Mouse (Mus musculus) MEL (cell line): ENCODE results near the gene Prr12. TPM values are rescaled to one million over a fixed set of nuclear protein-coding genes. Genes with fewer than 3 reads are reported as not detected.
"Not testable (repeated sequence)": the region's sequence is repeated elsewhere in the genome, so short reads cannot be mapped to it uniquely, and the experiment has no call there.

Experiments used
- DNase-seq: peaks from one replicate; pipeline ENCODE4 v3.0.0; 2011; ENCODE audit warnings: low read depth, low spot score
- H3K27ac ChIP-seq: 2 replicates; pipeline ENCODE4 v1.5.1; 2012; ENCODE audit warnings: low read depth, mild to moderate bottlenecking, control low read depth, low read length, moderate library complexity; ENCODE audit not compliant: control insufficient read depth
- H3K27me3 ChIP-seq, 2 experiments: fragments of 150-350 bp in 1 of 2; sonication (generic) in 1 of 2; 2 replicates each; pipeline ENCODE4 v1.6.1; 2012; ENCODE audit warnings: low read length in 2 of 2, mild to moderate bottlenecking in 2 of 2, improper control_type of control experiment in 1 of 2, moderate library complexity in 1 of 2; ENCODE audit not compliant: insufficient read depth in 2 of 2, control insufficient read depth in 1 of 2
- H3K36me3 ChIP-seq, 2 experiments: 2 replicates each; pipeline ENCODE4 v1.6.1; 2012 to 2014; ENCODE audit warnings: low read length in 2 of 2, improper control_type of control experiment in 1 of 2, inconsistent platforms in 1 of 2, mild to moderate bottlenecking in 1 of 2; ENCODE audit not compliant: insufficient read depth in 2 of 2, control insufficient read depth in 1 of 2
- H3K4me1 ChIP-seq, 2 experiments: fragments of 150-350 bp in 1 of 2; sonication (generic) in 1 of 2; 2 replicates each; pipeline ENCODE4 v1.6.1; 2012; ENCODE audit warnings: low read length in 2 of 2, improper control_type of control experiment in 1 of 2, mild to moderate bottlenecking in 1 of 2; ENCODE audit not compliant: insufficient read depth in 2 of 2, control insufficient read depth in 1 of 2
- H3K4me3 ChIP-seq, 2 experiments: fragments of 150-350 bp in 1 of 2; sonication (generic) in 1 of 2; 2 replicates each; pipeline ENCODE4 v1.5.1; 2012; ENCODE audit warnings: low read depth in 2 of 2, low read length in 2 of 2, mild to moderate bottlenecking in 2 of 2, moderate library complexity in 2 of 2, control low read depth in 1 of 2, improper control_type of control experiment in 1 of 2; ENCODE audit not compliant: control insufficient read depth in 1 of 2, insufficient read depth in 1 of 2
- H3K79me2 ChIP-seq: 2 replicates; pipeline ENCODE4 v1.6.1; 2012; ENCODE audit warnings: mild to moderate bottlenecking, low read length, moderate library complexity; ENCODE audit not compliant: control insufficient read depth, poor library complexity, insufficient read depth
- H3K9ac ChIP-seq: 2 replicates; pipeline ENCODE4 v1.6.1; 2012; ENCODE audit warnings: low read depth, mild to moderate bottlenecking, control low read depth, low read length, moderate library complexity; ENCODE audit not compliant: control insufficient read depth, poor library complexity, severe bottlenecking
- H3K9me3 ChIP-seq: fragments of 150-350 bp; sonication (generic); replicated peaks from 2 replicates; pipeline ENCODE4 v1.6.1; 2012; ENCODE audit warnings: mild to moderate bottlenecking, low read length, improper control_type of control experiment, moderate library complexity; ENCODE audit not compliant: insufficient read depth
- CHD2 ChIP-seq: IDR thresholded peaks from 2 replicates; pipeline ENCODE4 v1.6.1; 2011; ENCODE audit warnings: low read length, improper control_type of control experiment
- GATA1 ChIP-seq: IDR thresholded peaks from 2 replicates; pipeline ENCODE4 v1.6.1; 2011; ENCODE audit warnings: low read depth, low read length, improper control_type of control experiment
- MEF2A ChIP-seq: IDR thresholded peaks from 2 replicates; pipeline ENCODE4 v1.6.1; 2014; ENCODE audit warnings: low read depth, mild to moderate bottlenecking, inconsistent platforms, low read length, improper control_type of control experiment; ENCODE audit not compliant: poor library complexity, insufficient replicate concordance, severe bottlenecking; ENCODE audit errors: extremely low read depth
- MYB ChIP-seq: IDR thresholded peaks from 2 replicates; pipeline ENCODE4 v1.6.1; 2011; ENCODE audit warnings: mild to moderate bottlenecking, low read depth, low read length, improper control_type of control experiment
- POLR2A ChIP-seq, 2 experiments: IDR thresholded peaks; 2 replicates each; pipeline ENCODE4 v1.6.1; 2011 to 2012; ENCODE audit warnings: low read length in 2 of 2, mild to moderate bottlenecking in 2 of 2, control low read depth in 1 of 2, improper control_type of control experiment in 1 of 2, low read depth in 1 of 2, moderate library complexity in 1 of 2; ENCODE audit not compliant: control insufficient read depth in 1 of 2, insufficient read depth in 1 of 2, poor library complexity in 1 of 2
- SMC3 ChIP-seq: IDR thresholded peaks from 2 replicates; pipeline ENCODE4 v1.6.1; 2011; ENCODE audit warnings: low read depth, low read length, improper control_type of control experiment
- TAL1 ChIP-seq: IDR thresholded peaks from 2 replicates; pipeline ENCODE4 v1.6.1; 2012; ENCODE audit warnings: mild to moderate bottlenecking, inconsistent platforms, low read length, moderate library complexity, mixed read lengths
- TBP ChIP-seq: IDR thresholded peaks from 2 replicates; pipeline ENCODE4 v1.8.0; 2011; ENCODE audit warnings: low read depth, low read length, improper control_type of control experiment
- USF1 ChIP-seq: IDR thresholded peaks from 2 replicates; pipeline ENCODE4 v1.6.1; 2014; ENCODE audit warnings: low read depth, mild to moderate bottlenecking, inconsistent platforms, low read length, improper control_type of control experiment, moderate library complexity
- USF2 ChIP-seq, 2 experiments: IDR thresholded peaks; 2 replicates each; pipeline ENCODE4 v1.6.1; 2011 to 2012; ENCODE audit warnings: improper control_type of control experiment in 2 of 2, low read length in 2 of 2, borderline replicate concordance in 1 of 2, inconsistent platforms in 1 of 2, low read depth in 1 of 2, mild to moderate bottlenecking in 1 of 2; ENCODE audit not compliant: insufficient read depth in 1 of 2
- ZNF384 ChIP-seq: IDR thresholded peaks from 2 replicates; pipeline ENCODE4 v1.6.1; 2012; ENCODE audit warnings: low read depth, mild to moderate bottlenecking, inconsistent platforms, low read length, improper control_type of control experiment
- polyA plus RNA-seq, 2 experiments: library from polyadenylated mRNA; stranded (reverse) in 1 of 2; unstranded in 1 of 2; fragments of >175 nt in 1 of 2; fragments of >200 nt in 1 of 2; gene quantifications; 2 replicates each; pipeline versions ENCODE4 v1.2.1 to v1.2.4; 2012; ENCODE audit warnings: low replicate concordance in 2 of 2, low read depth in 1 of 2; ENCODE audit not compliant: insufficient read length in 2 of 2, insufficient read depth in 1 of 2, missing spikeins in 1 of 2
- total RNA-seq: library from RNA; depleted of rRNA; stranded (reverse); fragments of 300-350 nt; gene quantifications from 2 replicates; pipeline ENCODE4 v1.2.3, GENCODE M21; 2012

Gene Prr12
- total and polyA plus RNA-seq, 3 experiments, result 3.5 to 32.1 TPM; not detected in 1

DNA sequence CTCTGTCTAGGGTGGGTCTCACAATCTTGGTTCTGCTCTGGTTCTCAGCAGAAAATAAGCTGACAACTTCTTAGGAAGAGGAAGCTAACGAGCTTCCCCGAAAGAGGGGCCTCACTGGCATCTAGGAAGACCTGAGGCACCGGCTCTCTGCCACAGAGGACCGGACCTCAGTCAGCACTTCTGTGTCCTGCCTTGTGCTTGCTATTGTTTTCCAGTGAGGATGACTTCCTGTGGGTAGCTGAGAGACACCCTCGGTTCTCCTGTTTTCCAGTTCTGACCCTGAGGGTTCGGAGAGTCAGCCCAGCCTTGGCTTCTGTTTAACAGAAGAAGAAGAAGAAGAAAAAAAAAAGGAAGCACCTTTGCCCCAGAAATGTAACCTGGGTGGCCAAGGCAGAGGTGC, 44.8 kb upstream of the Prr12 start:
- H3K36me3 ChIP-seq, result peaks cover 0 to 5% of the 10 kb centered on the region in 2 experiments; a peak in 2 of 4 replicates
- peak overlapping the region; percentile 57; the same call in 1 of the 2 replicates for H3K27ac ChIP-seq
- no peaks in the 10 kb centered on the region for H3K79me2 ChIP-seq
- peak overlapping the region; percentile 40 to 50 for H3K4me3 ChIP-seq
- H3K9ac ChIP-seq, result peak overlapping the region; percentile 66
- DNase-seq, result peak; percentile 73
- no peaks in the 10 kb centered on the region for H3K9me3 ChIP-seq
- H3K4me1 ChIP-seq, result peaks cover 5 to 21% of the 10 kb centered on the region in 2 experiments
- TF ChIP-seq GATA1 (no peak), TBP (peak; percentile 13; the same call in 1 of the 2 replicates), POLR2A (IDR thresholded peaks at IDR 0.05; ENCODE audit: control insufficient read depth in 1 of 2, insufficient read depth in 1 of 2, low read depth in 1 of 2, low read length in 2 of 2, poor library complexity in 1 of 2) (peak in 1 of 2 experiments; percentile 44; a peak in 1 of 4 replicates), ZNF384 (peak; percentile 76)
- no peaks in the 10 kb centered on the region for H3K27me3 ChIP-seq

DNA sequence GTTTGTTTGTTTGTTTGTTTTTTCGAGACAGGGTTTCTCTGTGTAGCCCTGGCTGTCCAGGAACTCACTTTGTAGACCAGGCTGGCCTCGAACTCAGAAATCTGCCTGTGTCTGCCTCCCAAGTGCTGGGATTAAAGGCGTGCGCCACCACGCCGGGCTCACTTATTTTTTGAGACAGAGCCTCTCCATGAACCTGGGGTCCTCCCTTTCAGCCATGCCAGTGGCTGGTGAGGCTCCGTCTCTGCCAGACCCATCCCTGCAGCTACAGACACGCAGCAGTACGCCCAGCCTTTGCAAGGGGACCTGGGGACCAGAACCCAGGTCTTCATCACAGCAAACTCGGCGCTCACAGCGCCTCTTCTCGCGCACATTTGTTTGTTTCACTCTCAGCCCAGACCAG, 43.3 kb upstream of the Prr12 start:
- H3K36me3 ChIP-seq, H3K27me3 ChIP-seq, H3K79me2 ChIP-seq, H3K9me3 ChIP-seq, DNase-seq, H3K27ac ChIP-seq, H3K9ac ChIP-seq, H3K4me3 ChIP-seq: not testable (repeated sequence)
- peaks cover 5 to 21% of the 10 kb centered on the region in 2 experiments for H3K4me1 ChIP-seq

DNA sequence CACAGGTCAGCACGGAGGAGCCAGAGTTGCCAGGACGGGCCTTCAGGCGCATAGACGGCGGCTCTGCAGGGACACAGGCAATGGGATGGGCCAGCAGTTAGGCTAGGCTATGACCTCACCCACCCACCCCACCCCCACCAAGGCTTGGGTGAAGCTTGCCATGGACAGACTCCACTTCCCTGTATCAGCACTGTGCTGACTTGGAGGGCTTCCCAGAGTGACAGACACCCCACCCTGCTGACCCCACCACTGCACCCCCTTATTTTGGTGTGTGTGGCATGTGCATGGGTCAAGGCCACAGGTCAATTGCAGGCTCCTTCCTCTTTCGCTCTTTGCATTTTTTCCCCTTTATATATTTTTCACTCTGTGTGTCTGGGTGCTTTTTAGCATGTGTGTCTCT, 42.7 kb upstream of the Prr12 start:
- no peaks in the 10 kb centered on the region; the same call in 1 of the 2 replicates for H3K79me2 ChIP-seq
- no peaks in the 10 kb centered on the region for H3K9me3 ChIP-seq
- no peaks in the 10 kb centered on the region for H3K27me3 ChIP-seq
- H3K9ac ChIP-seq, result no peak overlapping the region
- peaks cover 5 to 21% of the 10 kb centered on the region in 2 experiments for H3K4me1 ChIP-seq
- H3K27ac ChIP-seq, result no peak overlapping the region
- H3K36me3 ChIP-seq, result peaks cover 0 to 6% of the 10 kb centered on the region in 2 experiments; a peak in 2 of 4 replicates
- H3K4me3 ChIP-seq, result no peak overlapping the region
- no peak for DNase-seq
- TF ChIP-seq SMC3, result no peak
- no peak for TF ChIP-seq TAL1
- TF ChIP-seq MYB, result no peak
- TF ChIP-seq GATA1, result no peak
- no peak for TF ChIP-seq MEF2A
- no peak for TF ChIP-seq USF2 (IDR thresholded peaks at IDR 0.05; ENCODE audit: borderline replicate concordance in 1 of 2, insufficient read depth in 1 of 2, low read depth in 1 of 2, low read length in 2 of 2)
- TF ChIP-seq CHD2, result no peak
- TF ChIP-seq USF1, result no peak
